Mouse (Mus musculus): ENCODE measurements around the gene Clip1.

- no peak for TF ChIP-seq POLR2A (IDR thresholded peaks at IDR 0.05; ENCODE audit: low read depth, low read length)
- TF ChIP-seq CTCF (IDR thresholded peaks at IDR 0.05; ENCODE audit: borderline replicate concordance, insufficient read depth, low read length), result no peak
These were observed 29.4 kb upstream of the Clip1 start for GRCm38 (mm10) chr5:123713782-123714181.

All from embryonic fibroblast, embryonic 13.5 days (primary cell).